Mouse (Mus musculus): ENCODE measurements around the gene Phldb2. TPM values are rescaled to one million over a fixed set of nuclear protein-coding genes. Genes with fewer than 3 reads are reported as not detected.

The Phldb2 gene
- polyA plus RNA-seq, 1 experiment, result 55.4 TPM

DNA sequence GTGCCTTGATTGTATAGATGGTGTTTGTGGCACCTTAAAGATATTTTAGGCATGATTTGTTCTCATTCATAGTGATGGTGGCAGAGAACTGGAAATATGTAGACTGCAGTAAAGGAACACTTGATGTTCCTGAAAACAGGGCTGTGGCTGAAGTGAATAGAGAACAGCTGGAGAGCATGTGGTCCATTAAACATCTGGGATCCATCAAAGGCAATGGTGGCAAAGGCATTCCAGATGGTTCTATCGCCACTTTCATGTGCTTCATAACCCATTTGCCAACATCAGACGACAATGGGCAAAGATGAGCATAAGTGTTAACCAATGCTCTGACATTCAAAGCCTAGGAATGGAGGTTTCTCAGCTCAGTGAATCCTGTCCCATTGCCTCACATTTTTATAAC is 56.8 kb downstream of the Phldb2 start:
- H3K4me1 ChIP-seq (ENCODE audit: control insufficient read depth, insufficient read depth, low read length), result peaks cover 26% of the 10 kb centered on the region
- WGBS, result 87% methylated on average over 2 of the region's 2 CpGs
- no peak for TF ChIP-seq CTCF (conservative IDR thresholded peaks at IDR 0.05; ENCODE audit: insufficient read depth, insufficient read length, low read depth, low read length)
- peak overlapping the region; percentile 5; the same call in 1 of the 2 replicates for H3K27ac ChIP-seq (ENCODE audit: insufficient read depth, low read depth, low read length)
- no peaks in the 10 kb centered on the region for H3K36me3 ChIP-seq (ENCODE audit: control insufficient read depth, insufficient read depth, low read length)
- DNase-seq, result no peak
- H3K4me3 ChIP-seq (ENCODE audit: insufficient read depth, low read depth, low read length), result no peak overlapping the region
- no peaks in the 10 kb centered on the region for H3K27me3 ChIP-seq (replicated peaks; ENCODE audit: control insufficient read depth, insufficient read depth, low read length)

DNA sequence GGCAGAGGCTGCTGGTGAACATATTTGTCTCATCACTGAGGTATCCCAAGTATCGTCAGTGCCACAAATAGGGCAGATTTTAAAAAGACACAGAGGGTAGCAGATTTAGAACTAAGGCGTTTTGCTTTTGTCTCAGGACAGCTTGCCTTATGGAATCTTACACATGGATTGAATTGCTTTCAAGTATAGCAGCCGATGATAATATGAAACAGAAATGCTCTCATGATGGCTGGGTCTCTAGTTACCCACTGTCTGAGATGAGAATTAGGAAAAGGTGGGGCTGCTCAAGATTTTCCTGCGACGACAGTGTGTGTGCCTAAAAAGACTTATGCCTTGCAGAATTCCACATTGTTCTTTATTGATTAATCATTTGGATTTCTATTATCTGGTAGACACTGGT is 58.4 kb downstream of the Phldb2 start:
- no peak for DNase-seq
- TF ChIP-seq POLR2A (IDR thresholded peaks at IDR 0.05; ENCODE audit: low read depth, low read length), result no peak
- TF ChIP-seq CTCF (conservative IDR thresholded peaks at IDR 0.05; ENCODE audit: insufficient read depth, insufficient read length, low read depth, low read length), result no peak
- whole genome bisulfite sequencing, result 89% methylated on average over 5 of the region's 5 CpGs
- Histone ChIP-seq H3K4me1 (ENCODE audit: control insufficient read depth, insufficient read depth, low read length) (peaks cover 36% of the 10 kb centered on the region), H3K27me3 (replicated peaks; ENCODE audit: control insufficient read depth, insufficient read depth, low read length) (no peaks in the 10 kb centered on the region), H3K4me3 (ENCODE audit: insufficient read depth, low read depth, low read length) (no peak overlapping the region), H3K36me3 (ENCODE audit: control insufficient read depth, insufficient read depth, low read length) (no peaks in the 10 kb centered on the region), H3K27ac (ENCODE audit: insufficient read depth, low read depth, low read length) (peak overlapping the region; percentile 71)

DNA sequence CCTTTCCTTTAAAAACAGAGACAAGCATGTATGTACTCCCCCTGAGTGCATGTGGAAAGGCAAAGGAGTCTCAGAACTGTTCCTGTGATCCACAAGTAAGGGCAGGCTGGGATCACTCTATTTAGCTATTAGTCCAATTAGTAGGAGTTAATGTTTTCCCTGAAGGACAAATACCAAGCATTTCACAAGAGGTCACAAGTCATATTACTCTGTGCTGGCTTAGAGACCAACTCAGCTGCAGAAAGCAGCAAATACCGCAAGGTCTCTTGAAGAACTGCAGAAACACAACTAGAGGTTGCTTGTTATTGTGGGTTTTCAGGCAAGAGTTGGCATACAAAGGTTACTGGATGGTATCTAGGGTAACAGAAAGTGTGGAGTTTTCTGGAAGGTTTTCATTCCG is 59.6 kb downstream of the Phldb2 start:
- 26% methylated on average over 2 of the region's 2 CpGs for WGBS
- peak; percentile 93 for DNase-seq
- Histone ChIP-seq H3K36me3 (ENCODE audit: control insufficient read depth, insufficient read depth, low read length) (no peaks in the 10 kb centered on the region), H3K4me1 (ENCODE audit: control insufficient read depth, insufficient read depth, low read length) (peaks cover 44% of the 10 kb centered on the region), H3K27ac (ENCODE audit: insufficient read depth, low read depth, low read length) (peak overlapping the region; percentile 100), H3K27me3 (replicated peaks; ENCODE audit: control insufficient read depth, insufficient read depth, low read length) (no peaks in the 10 kb centered on the region), H3K4me3 (ENCODE audit: insufficient read depth, low read depth, low read length) (no peak overlapping the region)
- TF ChIP-seq POLR2A (IDR thresholded peaks at IDR 0.05; ENCODE audit: low read depth, low read length) (no peak), CTCF (conservative IDR thresholded peaks at IDR 0.05; ENCODE audit: insufficient read depth, insufficient read length, low read depth, low read length) (no peak)

DNA sequence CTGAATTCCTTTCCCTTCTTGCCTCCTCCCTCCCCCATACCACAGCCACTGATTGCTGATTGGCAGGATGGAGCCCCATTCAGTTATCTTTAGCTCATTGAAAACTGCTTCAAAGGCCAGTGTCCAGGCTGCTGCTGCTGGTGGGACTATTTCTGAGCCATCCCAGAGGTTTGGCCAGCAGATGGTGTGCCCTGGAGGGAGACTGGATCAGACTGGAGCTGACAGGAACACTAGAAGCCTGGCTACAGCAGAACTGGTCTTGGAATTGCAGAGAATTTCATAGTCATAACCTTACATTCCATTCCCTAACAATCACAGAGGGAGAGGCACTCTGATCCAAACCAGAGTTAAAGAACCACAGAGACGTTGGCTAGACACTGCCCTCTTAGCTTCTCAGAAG is 60.5 kb downstream of the Phldb2 start:
- no peaks in the 10 kb centered on the region for H3K27me3 ChIP-seq (replicated peaks; ENCODE audit: control insufficient read depth, insufficient read depth, low read length)
- DNase-seq, result peak; percentile 82
- H3K36me3 ChIP-seq (ENCODE audit: control insufficient read depth, insufficient read depth, low read length), result no peaks in the 10 kb centered on the region
- H3K4me1 ChIP-seq (ENCODE audit: control insufficient read depth, insufficient read depth, low read length), result peaks cover 46% of the 10 kb centered on the region
- WGBS, result 5% methylated on average over 1 of the region's 1 CpGs
- peak overlapping the region; percentile 96 for H3K27ac ChIP-seq (ENCODE audit: insufficient read depth, low read depth, low read length)
- no peak overlapping the region for H3K4me3 ChIP-seq (ENCODE audit: insufficient read depth, low read depth, low read length)
- 0 out of 2 replicates have a peak, but pooled peaks have one; percentile 1 for TF ChIP-seq CTCF (conservative IDR thresholded peaks at IDR 0.05; ENCODE audit: insufficient read depth, insufficient read length, low read depth, low read length)
- no peak for TF ChIP-seq POLR2A (IDR thresholded peaks at IDR 0.05; ENCODE audit: low read depth, low read length)

DNA sequence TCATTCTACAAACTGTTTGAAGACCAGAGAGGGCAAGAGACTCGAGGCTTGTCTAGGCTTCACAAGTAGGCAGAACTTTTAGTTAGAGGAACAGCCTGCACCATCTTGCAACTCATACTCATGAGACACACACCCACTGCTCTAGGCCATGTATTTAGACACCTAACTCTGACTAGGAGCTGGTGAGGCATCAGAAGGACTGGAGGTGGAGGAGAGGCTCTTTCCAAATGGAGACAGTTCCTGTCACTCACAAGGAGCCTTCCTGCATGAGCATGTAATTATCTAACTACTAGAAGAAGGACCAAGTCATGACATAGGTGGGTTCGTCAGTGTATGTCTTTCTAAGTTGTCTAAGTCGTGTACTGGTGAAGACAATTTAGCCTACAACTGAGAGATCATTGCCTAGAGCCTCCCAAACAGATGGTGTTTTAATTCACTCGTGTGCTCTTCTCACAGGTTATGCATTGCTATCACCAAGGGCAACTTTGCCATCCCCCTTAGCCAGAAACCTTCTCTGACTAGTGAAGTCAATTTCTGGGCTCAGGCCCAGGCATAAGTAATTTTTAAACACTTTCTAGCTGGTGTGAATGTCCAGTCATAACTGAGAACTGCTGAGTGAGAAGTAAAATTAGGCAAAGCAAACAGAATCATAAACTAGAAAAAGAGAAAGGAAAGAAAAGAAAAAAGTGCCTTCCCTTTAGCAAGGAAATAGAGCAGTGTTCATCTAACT is 62.8 kb downstream of the Phldb2 start:
- Histone ChIP-seq H3K27ac (ENCODE audit: insufficient read depth, low read depth, low read length) (peak overlapping the region; percentile 96), H3K27me3 (replicated peaks; ENCODE audit: control insufficient read depth, insufficient read depth, low read length) (no peaks in the 10 kb centered on the region), H3K36me3 (ENCODE audit: control insufficient read depth, insufficient read depth, low read length) (no peaks in the 10 kb centered on the region), H3K4me1 (ENCODE audit: control insufficient read depth, insufficient read depth, low read length) (peaks cover 61% of the 10 kb centered on the region), H3K4me3 (ENCODE audit: insufficient read depth, low read depth, low read length) (no peak overlapping the region)
- DNase-seq, result peak; percentile 89
- TF ChIP-seq POLR2A (IDR thresholded peaks at IDR 0.05; ENCODE audit: low read depth, low read length) (no peak), CTCF (conservative IDR thresholded peaks at IDR 0.05; ENCODE audit: insufficient read depth, insufficient read length, low read depth, low read length) (no peak)
- WGBS, result 44% methylated on average over 4 of the region's 4 CpGs

DNA sequence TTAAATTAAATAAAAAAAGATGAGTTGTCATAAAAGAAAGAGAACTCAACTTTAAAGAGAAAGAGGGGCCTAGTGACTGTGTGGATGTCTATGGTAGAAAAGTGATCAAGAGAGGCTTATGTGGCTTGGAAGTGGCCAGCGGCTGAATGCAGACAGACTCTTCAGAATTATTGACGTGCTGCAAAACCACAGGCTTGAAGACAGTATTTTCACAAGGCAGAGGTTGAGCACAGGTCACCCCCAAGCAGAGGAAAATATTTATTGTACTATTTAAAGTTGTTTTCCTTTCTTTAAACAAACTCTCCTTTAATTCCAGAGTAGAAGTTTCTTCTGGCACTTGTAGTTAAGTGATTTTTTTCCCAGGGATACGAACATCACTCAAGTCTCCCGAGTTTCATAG is 63.8 kb downstream of the Phldb2 start:
- WGBS, result 37% methylated on average over 4 of the region's 4 CpGs

DNA sequence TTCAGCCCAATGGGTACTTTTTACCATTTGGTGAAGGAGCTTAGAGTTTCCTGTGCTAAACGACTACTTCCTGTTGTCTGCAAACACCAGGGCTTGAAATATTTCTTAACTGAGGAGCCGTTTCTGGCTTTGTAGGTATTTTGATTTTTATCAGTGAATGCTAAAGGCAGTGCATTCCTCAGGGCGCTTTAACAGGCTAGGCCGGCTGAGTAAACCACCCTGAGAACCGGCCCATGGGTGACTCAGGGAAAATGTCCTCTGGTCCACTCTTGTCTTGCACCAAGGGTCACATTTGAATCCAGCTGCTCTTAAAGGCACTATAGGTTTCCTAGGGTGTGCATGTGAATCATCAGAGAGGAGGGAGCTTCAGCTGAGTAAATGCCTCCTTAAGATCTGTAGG is 66.8 kb downstream of the Phldb2 start:
- WGBS, result 33% methylated on average over 5 of the region's 5 CpGs
- TF ChIP-seq CTCF (conservative IDR thresholded peaks at IDR 0.05; ENCODE audit: insufficient read depth, insufficient read length, low read depth, low read length) (no peak), POLR2A (IDR thresholded peaks at IDR 0.05; ENCODE audit: low read depth, low read length) (no peak)
- no peaks in the 10 kb centered on the region; the same call in 1 of the 2 replicates for H3K36me3 ChIP-seq (ENCODE audit: control insufficient read depth, insufficient read depth, low read length)
- no peaks in the 10 kb centered on the region for H3K27me3 ChIP-seq (replicated peaks; ENCODE audit: control insufficient read depth, insufficient read depth, low read length)
- H3K27ac ChIP-seq (ENCODE audit: insufficient read depth, low read depth, low read length), result peak overlapping the region; percentile 91
- H3K4me1 ChIP-seq (ENCODE audit: control insufficient read depth, insufficient read depth, low read length), result peaks cover 59% of the 10 kb centered on the region
- H3K4me3 ChIP-seq (ENCODE audit: insufficient read depth, low read depth, low read length), result no peak overlapping the region
- DNase-seq, result peak; percentile 55

More for the DNA sequence above, 63.8 kb downstream of the Phldb2 start:
- no peaks in the 10 kb centered on the region for H3K27me3 ChIP-seq (replicated peaks; ENCODE audit: control insufficient read depth, insufficient read depth, low read length)
- H3K4me3 ChIP-seq (ENCODE audit: insufficient read depth, low read depth, low read length), result no peak overlapping the region
- no peaks in the 10 kb centered on the region; the same call in 1 of the 2 replicates for H3K36me3 ChIP-seq (ENCODE audit: control insufficient read depth, insufficient read depth, low read length)
- DNase-seq, result peak; percentile 47
- peaks cover 65% of the 10 kb centered on the region for H3K4me1 ChIP-seq (ENCODE audit: control insufficient read depth, insufficient read depth, low read length)
- TF ChIP-seq CTCF (conservative IDR thresholded peaks at IDR 0.05; ENCODE audit: insufficient read depth, insufficient read length, low read depth, low read length) (no peak), POLR2A (IDR thresholded peaks at IDR 0.05; ENCODE audit: low read depth, low read length) (no peak)
- peak overlapping the region; percentile 47; the same call in 1 of the 2 replicates for H3K27ac ChIP-seq (ENCODE audit: insufficient read depth, low read depth, low read length)
